Mouse (Mus musculus) hindbrain, embryonic 10.5 days (tissue): ENCODE measurements around the gene Mgat4c. TPM values are rescaled to one million over a fixed set of nuclear protein-coding genes. Genes with fewer than 3 reads are reported as not detected.

Experiments used
- DNase-seq: peaks from one replicate; pipeline ENCODE4 v3.0.0-alpha.2; 2017; ENCODE audit warnings: low spot score
- H3K27ac ChIP-seq: fragments of 300-500 bp; sonication (generic); 2 replicates; pipeline ENCODE4 v1.5.1; 2016; ENCODE audit warnings: mild to moderate bottlenecking, moderate library complexity
- H3K27me3 ChIP-seq: fragments of 300-500 bp; sonication (generic); 2 replicates; pipeline ENCODE4 v1.6.1; 2016; ENCODE audit warnings: mild to moderate bottlenecking; ENCODE audit not compliant: poor library complexity, insufficient read depth, severe bottlenecking
- H3K36me3 ChIP-seq: fragments of 300-500 bp; sonication (generic); 2 replicates; pipeline ENCODE4 v1.6.1; 2016; ENCODE audit warnings: mild to moderate bottlenecking, moderate library complexity
- H3K4me1 ChIP-seq: fragments of 300-500 bp; sonication (generic); replicated peaks from 2 replicates; pipeline ENCODE4 v1.6.1; 2016; ENCODE audit warnings: mild to moderate bottlenecking
- H3K4me3 ChIP-seq: fragments of 300-500 bp; sonication (generic); 2 replicates; pipeline ENCODE4 v1.5.1; 2016; ENCODE audit warnings: mild to moderate bottlenecking, moderate library complexity
- H3K9me3 ChIP-seq: fragments of 300-500 bp; sonication (generic); 2 replicates; pipeline ENCODE4 v1.6.1; 2016; ENCODE audit warnings: mild to moderate bottlenecking, moderate library complexity
- WGBS: fragments of 180-500 bp; shearing (Covaris S2); methylation state at CpG from one replicate; pipeline ENCODE4 v1.1.7; 2016; 5-methylcytosine and 5-hydroxymethylcytosine counted together
- polyA plus RNA-seq: library from polyadenylated mRNA; unstranded; fragments of >200 nt; fragmentation: Nextera tagmentation; extraction: Ambion mirVana; gene quantifications from 2 replicates; pipeline ENCODE4 v1.2.1, GENCODE M21; 2016

Gene Mgat4c
- polyA plus RNA-seq, 1 experiment from 2014 or later, result 4.1 TPM

DNA sequence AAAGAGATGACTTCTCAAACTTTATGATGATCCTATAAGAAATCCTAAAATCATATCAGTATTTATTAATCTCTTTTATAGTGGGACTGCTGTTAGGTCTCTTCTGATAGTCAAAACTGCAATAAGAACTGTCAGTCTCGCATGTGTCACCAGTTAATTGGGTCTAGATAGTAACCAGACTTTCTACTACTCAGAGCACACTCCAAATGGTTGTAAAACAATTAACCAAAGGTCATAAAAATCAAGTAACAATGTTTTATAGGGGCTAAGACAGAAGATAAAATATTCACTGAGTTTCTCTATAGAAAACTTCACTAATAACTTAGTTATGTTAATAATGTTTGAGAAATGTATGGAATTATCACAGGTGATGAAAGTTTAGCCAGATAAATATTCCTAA, 208.6 kb downstream of the Mgat4c start:
- no peaks in the 10 kb centered on the region for H3K4me1 ChIP-seq
- H3K27me3 ChIP-seq, result no peaks in the 10 kb centered on the region
- WGBS, result 87% methylated on average over 1 of the region's 1 CpGs
- H3K9me3 ChIP-seq, result no peaks in the 10 kb centered on the region
- no peaks in the 10 kb centered on the region for H3K36me3 ChIP-seq
- DNase-seq, result no peak
- no peak overlapping the region for H3K27ac ChIP-seq
- H3K4me3 ChIP-seq, result no peak overlapping the region

DNA sequence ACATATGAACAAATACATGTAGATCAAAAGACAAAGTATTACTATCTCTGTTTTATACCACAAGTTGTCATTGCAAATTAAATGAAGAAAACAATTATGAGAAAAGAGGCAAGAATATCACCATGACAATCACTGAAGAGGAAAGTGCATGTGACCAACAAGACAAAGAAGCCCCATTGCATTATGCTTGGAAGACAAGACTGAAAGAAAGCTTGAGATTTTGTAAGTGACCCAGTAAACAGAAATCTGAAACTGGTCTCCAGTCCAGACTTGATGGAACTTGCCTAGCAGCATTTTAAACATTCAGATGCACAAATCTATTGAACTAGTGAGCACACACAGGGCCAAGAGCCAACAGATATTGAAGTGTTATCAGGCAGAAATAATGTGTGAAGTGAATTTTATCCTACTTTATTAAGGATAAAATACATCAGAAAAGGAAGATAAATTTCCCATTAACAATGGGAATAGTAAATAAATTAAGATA, 236.1 kb downstream of the Mgat4c start:
- H3K4me1 ChIP-seq, result no peaks in the 10 kb centered on the region
- DNase-seq, result no peak
- H3K9me3 ChIP-seq, result no peaks in the 10 kb centered on the region
- H3K4me3 ChIP-seq, result no peak overlapping the region
- H3K36me3 ChIP-seq, result no peaks in the 10 kb centered on the region
- no peak overlapping the region for H3K27ac ChIP-seq
- H3K27me3 ChIP-seq, result no peaks in the 10 kb centered on the region

DNA sequence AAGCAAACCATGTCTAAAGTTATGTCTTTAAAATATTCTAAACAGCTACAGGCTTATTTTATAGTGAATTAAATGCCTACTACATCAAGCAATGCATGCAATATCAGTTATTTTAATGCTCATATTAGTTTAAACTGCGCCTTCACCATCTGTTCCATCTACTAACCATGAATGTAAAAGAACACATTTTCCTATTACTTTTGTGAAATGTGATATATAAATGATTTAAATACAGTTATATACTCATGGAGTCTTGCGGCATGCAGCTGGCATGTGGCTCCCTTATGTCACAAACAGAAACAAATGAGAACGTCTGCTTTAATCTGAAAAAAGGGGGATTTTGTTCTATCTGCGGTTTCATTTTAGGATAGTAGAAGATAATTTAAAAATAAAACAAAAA, 316.3 kb downstream of the Mgat4c start:
- no peaks in the 10 kb centered on the region for H3K27me3 ChIP-seq
- DNase-seq, result no peak
- no peak overlapping the region for H3K4me3 ChIP-seq
- WGBS, result 89% methylated on average over 4 of the region's 4 CpGs
- no peak overlapping the region for H3K27ac ChIP-seq
- H3K4me1 ChIP-seq, result no peaks in the 10 kb centered on the region
- no peaks in the 10 kb centered on the region for H3K9me3 ChIP-seq
- H3K36me3 ChIP-seq, result no peaks in the 10 kb centered on the region

- no peak for DNase-seq
- Histone ChIP-seq H3K4me1 (peaks cover 4% of the 10 kb centered on the region; the same call in 1 of the 2 replicates), H3K9me3 (no peaks in the 10 kb centered on the region), H3K27me3 (no peaks in the 10 kb centered on the region), H3K27ac (no peak overlapping the region), H3K36me3 (no peaks in the 10 kb centered on the region), H3K4me3 (no peak overlapping the region)
- WGBS, result 56% methylated on average over 2 of the region's 2 CpGs
Observed at GRCm38 (mm10) chr10:102042513-102042912, 361.2 kb downstream of the Mgat4c start.

- Histone ChIP-seq H3K4me1 (peaks cover 10% of the 10 kb centered on the region; the same call in 1 of the 2 replicates), H3K36me3 (no peaks in the 10 kb centered on the region), H3K27ac (no peak overlapping the region), H3K27me3 (no peaks in the 10 kb centered on the region), H3K4me3 (no peak overlapping the region), H3K9me3 (no peaks in the 10 kb centered on the region)
- no peak for DNase-seq
- WGBS, result 75% methylated on average over 3 of the region's 3 CpGs
Observed at GRCm38 (mm10) chr10:102056218-102056617, 374.9 kb downstream of the Mgat4c start.

DNA sequence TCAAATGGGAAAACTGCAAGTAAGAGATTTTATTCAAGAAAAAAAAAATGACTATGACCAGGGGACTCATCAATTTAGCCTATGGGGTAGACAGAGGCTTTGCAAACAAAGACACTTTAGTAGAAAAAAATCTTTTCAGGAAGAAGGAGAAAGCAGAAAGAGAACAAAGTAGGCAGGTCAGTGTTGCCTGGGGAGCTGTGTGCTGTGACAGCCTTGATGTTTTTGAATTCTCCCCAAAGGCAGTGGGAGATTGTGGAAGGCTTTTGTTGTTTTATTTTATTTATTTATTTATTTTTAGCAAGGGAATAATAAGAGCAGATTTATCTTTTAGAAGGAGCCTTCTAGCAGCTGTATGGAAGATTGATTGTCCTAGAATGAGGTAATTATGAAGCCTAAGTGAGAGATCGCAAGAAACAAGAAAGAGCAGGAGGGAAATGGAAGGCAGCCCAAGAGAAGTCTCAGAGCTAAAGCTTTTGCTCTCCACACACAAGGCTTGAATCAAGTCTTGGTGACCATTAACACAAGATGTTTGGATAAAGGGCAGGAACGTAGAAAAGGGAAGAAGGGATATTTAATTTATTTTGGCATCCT, 375.8 kb downstream of the Mgat4c start:
- H3K36me3 ChIP-seq, result no peaks in the 10 kb centered on the region
- no peaks in the 10 kb centered on the region for H3K27me3 ChIP-seq
- peaks cover 10% of the 10 kb centered on the region; the same call in 1 of the 2 replicates for H3K4me1 ChIP-seq
- peak; percentile 4 for DNase-seq
- H3K4me3 ChIP-seq, result no peak overlapping the region
- peak overlapping the region; percentile 62 for H3K27ac ChIP-seq
- no peaks in the 10 kb centered on the region for H3K9me3 ChIP-seq
- WGBS, result 22% methylated on average over 2 of the region's 2 CpGs

DNA sequence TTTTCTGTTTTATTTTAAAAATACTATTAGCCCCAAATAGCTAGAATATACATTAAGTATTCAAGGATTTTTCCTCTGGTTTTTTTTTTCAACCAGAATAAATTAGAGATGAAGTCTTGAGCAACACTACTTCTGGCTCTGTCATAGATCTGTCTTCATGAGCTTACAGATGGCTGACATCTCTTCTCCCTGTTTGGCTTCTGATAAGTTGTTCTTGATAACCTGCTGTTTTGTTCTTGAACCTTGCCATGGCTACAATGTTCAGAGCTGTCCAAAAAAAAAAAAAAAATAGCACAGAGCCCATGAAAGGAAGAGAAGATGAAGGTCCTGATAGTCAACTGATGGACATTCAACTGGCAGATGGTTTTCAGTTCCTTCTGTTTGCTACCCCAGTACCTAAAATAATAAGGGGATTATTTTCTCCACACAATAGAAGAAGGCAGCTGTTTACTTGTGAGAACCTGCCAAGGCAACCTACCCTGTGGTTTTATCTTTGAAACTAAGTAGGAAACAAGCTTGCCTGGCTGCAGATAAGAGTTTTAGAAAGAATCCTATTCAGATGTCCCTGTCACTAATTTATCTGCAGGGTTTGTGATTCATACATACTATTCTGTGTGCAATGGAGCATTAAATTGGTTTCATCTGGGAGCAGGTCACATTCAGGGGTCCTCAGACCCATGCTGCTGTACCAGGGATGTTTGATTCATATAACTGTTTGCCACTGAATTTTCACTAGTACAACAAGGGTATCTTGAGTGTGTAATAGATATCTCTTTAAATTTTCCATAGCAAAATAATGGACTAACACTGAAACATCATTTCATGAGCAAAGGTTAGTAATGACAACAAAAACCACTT, 393.5 kb downstream of the Mgat4c start:
- Histone ChIP-seq H3K9me3 (no peaks in the 10 kb centered on the region), H3K27ac (no peak overlapping the region), H3K36me3 (no peaks in the 10 kb centered on the region), H3K4me1 (peaks cover 5% of the 10 kb centered on the region; the same call in 1 of the 2 replicates), H3K4me3 (no peak overlapping the region), H3K27me3 (no peaks in the 10 kb centered on the region)
- DNase-seq, result no peak

- no peak overlapping the region for H3K27ac ChIP-seq
- WGBS, result 81% methylated on average over 1 of the region's 1 CpGs
- no peaks in the 10 kb centered on the region for H3K27me3 ChIP-seq
- H3K4me3 ChIP-seq, result no peak overlapping the region
- no peak for DNase-seq
- no peaks in the 10 kb centered on the region for H3K4me1 ChIP-seq
- no peaks in the 10 kb centered on the region for H3K9me3 ChIP-seq
- H3K36me3 ChIP-seq, result no peaks in the 10 kb centered on the region
Observed at GRCm38 (mm10) chr10:102123153-102123552, 441.9 kb downstream of the Mgat4c start.

DNA sequence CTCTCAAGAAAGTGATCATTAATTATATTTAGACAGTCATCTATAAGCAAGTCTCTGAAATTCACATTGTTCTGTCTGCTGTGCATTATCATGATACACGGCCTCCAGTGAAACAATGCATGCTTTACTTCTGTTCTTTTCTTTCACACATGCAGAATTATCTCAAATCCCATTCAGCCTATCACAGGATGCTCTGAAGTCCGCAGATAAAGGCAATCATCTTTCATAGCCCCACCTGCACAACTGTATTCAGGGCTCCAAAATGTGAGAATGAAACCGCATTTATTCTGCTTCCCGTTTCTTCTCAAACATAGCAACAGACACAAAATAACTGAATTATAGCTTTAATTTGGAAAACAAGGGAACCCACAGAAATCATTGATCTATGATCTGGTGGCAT, 446.1 kb downstream of the Mgat4c start:
- 85% methylated on average over 4 of the region's 4 CpGs for WGBS
- no peak for DNase-seq
- no peaks in the 10 kb centered on the region for H3K27me3 ChIP-seq
- no peaks in the 10 kb centered on the region for H3K4me1 ChIP-seq
- H3K4me3 ChIP-seq, result no peak overlapping the region
- no peaks in the 10 kb centered on the region for H3K9me3 ChIP-seq
- no peak overlapping the region for H3K27ac ChIP-seq
- H3K36me3 ChIP-seq, result no peaks in the 10 kb centered on the region

DNA sequence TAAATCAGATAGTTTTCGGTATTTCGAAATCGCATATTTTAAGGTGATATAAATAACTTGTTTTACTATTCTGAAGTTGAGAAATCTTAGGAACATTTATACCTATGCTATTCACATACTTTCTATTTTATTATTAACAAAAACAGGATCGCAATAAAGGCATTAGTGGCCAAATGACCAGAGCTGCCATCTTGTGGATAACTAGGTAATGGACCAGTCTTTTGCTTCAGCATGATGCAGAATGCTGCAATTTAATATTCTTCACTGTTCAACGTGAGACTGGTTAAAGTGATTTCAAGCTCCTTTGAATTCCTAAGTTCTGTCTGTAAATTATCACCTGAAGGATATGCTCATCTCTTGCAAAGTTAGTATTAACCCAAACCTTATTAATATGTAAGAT, 473.6 kb downstream of the Mgat4c start:
- 77% methylated on average over 5 of the region's 5 CpGs for WGBS
- no peaks in the 10 kb centered on the region for H3K27me3 ChIP-seq
- H3K27ac ChIP-seq, result no peak overlapping the region
- no peak for DNase-seq
- H3K36me3 ChIP-seq, result no peaks in the 10 kb centered on the region
- H3K9me3 ChIP-seq, result no peaks in the 10 kb centered on the region
- no peaks in the 10 kb centered on the region; the same call in 1 of the 2 replicates for H3K4me1 ChIP-seq
- H3K4me3 ChIP-seq, result no peak overlapping the region

GRCm38 (mm10) chr10:102155853-102156252, 474.6 kb downstream of the Mgat4c start:
- DNase-seq, result no peak
- WGBS, result 54% methylated on average over 1 of the region's 1 CpGs
- Histone ChIP-seq H3K4me1 (no peaks in the 10 kb centered on the region; the same call in 1 of the 2 replicates), H3K27ac (no peak overlapping the region), H3K4me3 (no peak overlapping the region), H3K36me3 (no peaks in the 10 kb centered on the region), H3K27me3 (no peaks in the 10 kb centered on the region), H3K9me3 (no peaks in the 10 kb centered on the region)

DNA sequence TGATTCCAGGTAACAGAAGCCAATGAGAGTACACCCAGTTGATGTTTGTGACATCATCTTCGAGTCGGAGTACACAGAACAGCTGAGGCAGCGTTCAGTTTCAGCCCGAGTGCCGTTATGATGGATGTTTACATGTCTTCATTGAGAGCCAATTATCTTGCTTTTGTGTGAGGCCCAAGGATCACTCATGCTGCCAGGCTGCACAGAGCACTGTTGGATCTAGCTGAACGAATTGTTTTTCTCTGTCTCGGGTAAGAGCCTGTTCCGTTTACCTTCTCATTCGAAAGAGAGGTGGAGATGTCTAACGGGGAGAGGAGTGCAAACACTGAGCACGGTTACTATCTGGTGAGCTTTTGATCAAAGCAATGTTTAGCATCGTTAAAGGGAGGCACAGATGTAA, 477.5 kb downstream of the Mgat4c start:
- H3K27ac ChIP-seq, result 0 out of 2 replicates have a peak overlapping the region, but pooled peaks have one; percentile 35

GRCm38 (mm10) chr10:102184726-102185125, 503.4 kb downstream of the Mgat4c start:
- Histone ChIP-seq H3K9me3 (no peaks in the 10 kb centered on the region), H3K36me3 (no peaks in the 10 kb centered on the region), H3K4me1 (no peaks in the 10 kb centered on the region), H3K27ac (no peak overlapping the region), H3K27me3 (no peaks in the 10 kb centered on the region), H3K4me3 (no peak overlapping the region)
- no peak for DNase-seq
- WGBS, result 82% methylated on average over 3 of the region's 3 CpGs

More for the DNA sequence above, 477.5 kb downstream of the Mgat4c start:
- Histone ChIP-seq H3K4me3 (peak overlapping the region; percentile 21; the same call in 1 of the 2 replicates), H3K27me3 (no peaks in the 10 kb centered on the region), H3K4me1 (no peaks in the 10 kb centered on the region; the same call in 1 of the 2 replicates), H3K36me3 (no peaks in the 10 kb centered on the region), H3K9me3 (no peaks in the 10 kb centered on the region)
- DNase-seq, result peak; percentile 9
- WGBS, result 41% methylated on average over 12 of the region's 12 CpGs
